Mouse (Mus musculus): ENCODE data around the gene Gm10553. TPM values are rescaled to one million over a fixed set of nuclear protein-coding genes. Genes with fewer than 3 reads are reported as not detected.
"Not testable (repeated sequence)": the region's sequence is repeated elsewhere in the genome, so short reads cannot be mapped to it uniquely, and the experiment has no call there.

Gm10553 gene
- total RNA-seq (2015): not detected in 2 replicates
- 1.2 TPM in 1 of 2 replicates, not detected in the other for total RNA-seq (2017)

DNA sequence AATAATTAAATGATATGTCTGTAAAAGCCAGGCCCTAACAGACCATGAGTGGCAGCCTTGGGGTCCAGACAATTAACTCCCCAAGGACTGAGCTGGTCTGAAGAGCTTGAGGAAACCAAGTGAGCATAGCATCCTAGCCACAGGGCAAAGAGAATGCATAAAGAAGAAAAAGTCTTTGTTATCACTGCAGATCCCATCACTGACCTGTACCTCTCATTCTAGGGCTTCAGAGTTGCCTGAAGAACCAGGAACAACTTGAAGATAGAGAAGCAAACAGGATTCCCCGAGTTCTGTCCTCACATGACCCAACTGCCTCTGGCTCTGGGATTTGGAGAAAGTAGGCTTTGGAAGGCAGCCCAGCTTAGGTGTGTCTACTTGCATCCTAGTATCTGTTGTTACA, at the start of gene Gm10553:
Gene Gm10553, plus strand, starts transcription at position 301 of the 400 bp plus-strand sequence.
- not testable (repeated sequence) for ATAC-seq (replicated peaks; ENCODE audit: poor library complexity)

DNA sequence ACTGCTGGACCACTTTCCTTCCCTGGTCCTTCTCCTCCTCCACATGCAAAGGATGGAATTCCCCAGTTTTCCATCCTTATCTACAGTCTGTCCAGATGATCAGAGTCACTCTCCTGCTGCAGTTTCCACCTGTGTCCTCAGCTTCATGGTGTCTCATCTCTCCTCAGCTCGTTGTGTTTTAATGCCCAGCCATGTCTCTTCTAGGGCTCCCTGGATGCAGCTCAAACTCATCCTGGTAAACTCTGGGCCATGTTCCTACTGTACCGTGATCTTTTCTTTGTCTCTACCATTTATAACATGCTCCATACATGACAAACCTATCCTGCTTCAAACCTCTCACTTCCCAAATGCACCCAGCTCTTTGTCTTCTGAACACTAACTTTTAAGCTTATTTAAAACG, 28.3 kb upstream of the Gm10553 start:
- not testable (repeated sequence) for ATAC-seq (replicated peaks; ENCODE audit: poor library complexity)

DNA sequence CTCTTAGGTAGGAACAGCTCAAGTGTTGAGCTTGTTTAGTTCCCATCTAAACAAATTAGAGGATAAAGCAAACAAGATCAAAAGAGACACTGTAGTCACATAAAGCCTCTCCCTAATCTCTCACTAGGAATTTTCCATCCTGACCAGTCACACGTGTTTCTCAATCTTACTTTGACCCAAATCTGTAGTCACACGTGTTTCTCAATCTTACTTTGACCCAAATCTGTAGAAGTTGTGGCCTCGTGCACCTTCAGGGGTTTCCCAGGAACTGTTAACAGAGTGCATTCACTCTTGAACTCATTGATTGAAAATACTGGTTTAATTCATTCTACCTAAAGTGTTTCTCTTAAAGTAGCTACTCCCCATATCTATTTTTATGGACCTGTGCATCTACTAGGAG, 26.9 kb upstream of the Gm10553 start:
- ATAC-seq (replicated peaks; ENCODE audit: poor library complexity): not testable (repeated sequence)

DNA sequence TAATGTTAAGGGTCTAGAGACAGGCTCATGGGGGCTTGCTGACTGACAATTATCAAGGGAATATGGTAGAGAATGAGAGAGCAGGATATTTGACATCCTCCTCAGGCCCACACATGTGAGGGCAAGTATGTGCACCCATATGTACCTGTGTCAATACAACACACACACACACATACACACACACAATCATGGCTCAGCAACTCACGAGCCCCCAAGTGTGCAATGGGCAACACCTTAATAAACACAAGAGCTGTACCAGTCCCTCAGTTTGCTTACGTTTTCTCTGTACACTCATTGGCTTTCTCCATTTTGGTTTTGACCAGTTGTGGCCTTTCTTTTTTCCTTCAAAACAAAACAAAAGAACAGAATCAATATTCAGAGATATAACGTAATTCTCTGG, 15.2 kb upstream of the Gm10553 start:
- not testable (repeated sequence) for ATAC-seq (replicated peaks; ENCODE audit: poor library complexity)

DNA sequence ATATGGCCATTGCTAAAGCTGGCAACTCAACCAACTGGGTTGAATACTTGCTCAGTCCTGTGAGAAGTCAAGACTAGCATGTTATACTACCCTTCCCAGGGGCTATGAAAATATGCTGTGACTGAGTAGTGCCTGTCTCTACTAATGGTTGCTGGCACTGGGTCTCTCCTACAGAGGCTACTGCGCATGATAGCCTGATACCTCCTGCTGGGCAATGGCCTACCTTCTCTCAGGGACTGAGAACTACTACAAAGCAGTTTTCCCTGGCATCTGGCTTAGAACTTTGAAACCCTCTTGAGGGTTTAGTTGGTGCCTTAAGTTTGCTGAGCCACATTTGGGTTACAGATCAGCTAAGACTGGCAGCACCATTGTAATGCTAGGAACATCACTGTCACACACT, 13.8 kb upstream of the Gm10553 start:
- not testable (repeated sequence) for ATAC-seq (replicated peaks; ENCODE audit: poor library complexity)

DNA sequence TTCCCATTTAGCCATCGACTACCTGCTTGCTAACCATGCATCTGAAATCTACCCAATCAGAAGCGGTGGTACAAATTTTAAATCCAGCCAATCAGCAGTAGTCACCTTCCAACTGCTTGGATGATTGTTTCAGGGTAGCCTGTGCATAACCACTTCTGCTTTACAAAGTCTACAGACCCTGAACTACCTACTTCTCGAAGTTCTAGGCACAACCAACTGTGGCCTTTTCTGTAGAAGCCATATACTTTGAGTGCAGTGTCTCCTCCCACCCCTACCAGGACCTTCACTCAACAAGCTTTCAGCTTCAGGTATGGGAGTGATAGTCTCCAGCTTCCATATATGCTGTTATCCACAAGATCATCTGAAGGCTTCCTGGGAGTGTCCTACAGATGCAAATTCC, 7.8 kb upstream of the Gm10553 start:
- not testable (repeated sequence) for ATAC-seq (replicated peaks; ENCODE audit: poor library complexity)

DNA sequence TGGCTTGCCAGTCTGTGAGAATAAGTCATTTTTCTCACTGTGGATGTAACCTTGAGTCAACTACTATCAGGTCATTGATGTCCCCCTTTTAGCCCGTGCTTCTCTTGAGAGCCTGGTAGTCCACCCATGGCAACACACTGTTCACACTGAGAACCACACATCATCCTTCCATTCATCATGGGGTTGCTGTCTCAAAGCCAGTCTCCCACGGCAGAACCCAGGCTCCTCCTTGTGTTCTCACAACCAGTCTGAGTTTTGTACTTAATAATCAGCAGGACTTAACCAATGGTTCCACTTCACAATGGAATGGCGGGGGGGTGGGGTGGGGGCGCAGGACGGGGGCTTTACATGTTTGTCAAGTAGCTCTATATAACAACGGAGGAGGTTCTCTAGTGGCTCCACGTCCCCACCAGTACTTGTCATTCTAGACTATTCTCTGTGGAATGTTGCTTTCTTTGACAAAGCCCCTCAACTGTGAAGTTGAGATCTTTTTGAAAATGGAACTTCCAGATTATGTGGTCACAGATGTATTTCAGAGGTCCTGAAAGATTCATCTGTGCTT, 6.9 kb upstream of the Gm10553 start:
- not testable (repeated sequence) for ATAC-seq (replicated peaks; ENCODE audit: poor library complexity)

DNA sequence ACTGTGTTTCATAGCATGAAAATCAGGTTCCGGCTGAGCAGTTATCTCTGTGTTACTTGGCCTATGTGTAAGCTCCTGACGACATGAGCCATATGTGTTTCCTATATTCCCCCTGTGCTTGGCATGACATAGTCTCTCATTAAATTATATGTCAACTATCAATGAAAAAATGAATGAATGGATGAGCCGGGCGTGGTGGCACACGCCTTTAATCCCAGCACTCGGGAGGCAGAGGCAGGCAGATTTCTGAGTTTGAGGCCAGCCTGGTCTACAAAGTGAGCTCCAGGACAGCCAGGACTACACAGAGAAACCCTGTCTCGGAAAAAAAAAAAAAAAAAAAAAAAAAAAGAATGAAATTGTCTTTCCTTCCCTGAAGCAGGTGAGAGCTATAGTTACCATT, 883 bp upstream of the Gm10553 start:
- not testable (repeated sequence) for ATAC-seq (replicated peaks; ENCODE audit: poor library complexity)

DNA sequence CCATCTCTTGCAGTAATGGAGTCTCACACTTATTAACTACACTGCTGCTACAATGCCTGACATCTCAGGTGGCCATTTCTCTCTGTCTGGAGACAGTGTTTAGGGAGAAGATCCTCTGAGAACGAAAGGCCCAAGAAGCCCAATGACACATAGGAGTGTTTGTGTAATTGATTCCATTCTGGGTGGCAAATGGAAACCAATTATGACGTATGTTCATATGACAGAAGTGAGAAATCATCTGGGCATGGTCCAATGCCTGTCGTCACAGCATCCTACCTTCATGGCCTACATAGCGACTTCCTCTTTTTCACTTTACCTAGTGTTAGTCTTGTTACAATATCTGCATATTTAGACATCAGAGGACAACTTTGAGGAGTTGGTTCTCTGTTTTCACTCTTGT, 1.8 kb downstream of the Gm10553 start:
- ATAC-seq (replicated peaks; ENCODE audit: poor library complexity): not testable (repeated sequence)

DNA sequence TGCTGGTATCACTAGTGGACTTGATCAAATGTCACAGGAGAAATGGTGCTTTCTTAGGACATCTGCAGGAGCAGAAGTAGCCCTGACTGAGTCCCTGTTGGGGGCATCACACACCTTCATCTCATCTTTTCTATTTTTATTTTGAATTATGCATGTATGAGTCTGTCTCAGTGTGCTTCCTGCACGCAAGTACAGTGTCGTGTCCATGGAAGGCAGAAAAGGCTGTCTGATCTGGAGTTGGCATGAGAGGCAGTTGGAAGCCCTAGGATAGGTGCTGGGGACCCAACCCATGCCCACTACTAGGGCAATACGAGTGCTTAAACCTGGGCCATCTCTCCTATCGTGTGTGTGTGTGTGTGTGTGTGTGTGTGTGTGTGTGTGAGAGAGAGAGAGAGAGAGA, 5.4 kb downstream of the Gm10553 start:
- ATAC-seq (replicated peaks; ENCODE audit: poor library complexity): not testable (repeated sequence)

DNA sequence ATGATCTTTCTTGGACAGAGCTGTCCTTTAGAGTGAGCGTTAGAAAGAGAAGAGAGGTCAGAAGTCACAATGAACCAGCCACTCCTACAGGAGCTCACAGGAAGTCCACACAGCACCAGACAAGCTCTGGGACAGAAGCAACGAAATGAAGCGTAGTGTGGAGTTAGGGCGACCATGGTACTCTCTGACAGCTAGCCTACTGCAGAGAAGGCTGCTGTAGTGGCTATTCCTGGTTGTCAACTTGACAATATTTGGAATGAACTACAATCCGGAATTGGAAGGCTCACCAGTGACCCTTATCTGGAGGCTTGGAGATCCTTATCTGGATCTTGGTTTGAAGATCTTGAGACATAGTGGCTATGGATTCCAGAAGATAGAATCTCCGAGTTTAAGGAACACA, 6.0 kb downstream of the Gm10553 start:
- not testable (repeated sequence) for ATAC-seq (replicated peaks; ENCODE audit: poor library complexity)

DNA sequence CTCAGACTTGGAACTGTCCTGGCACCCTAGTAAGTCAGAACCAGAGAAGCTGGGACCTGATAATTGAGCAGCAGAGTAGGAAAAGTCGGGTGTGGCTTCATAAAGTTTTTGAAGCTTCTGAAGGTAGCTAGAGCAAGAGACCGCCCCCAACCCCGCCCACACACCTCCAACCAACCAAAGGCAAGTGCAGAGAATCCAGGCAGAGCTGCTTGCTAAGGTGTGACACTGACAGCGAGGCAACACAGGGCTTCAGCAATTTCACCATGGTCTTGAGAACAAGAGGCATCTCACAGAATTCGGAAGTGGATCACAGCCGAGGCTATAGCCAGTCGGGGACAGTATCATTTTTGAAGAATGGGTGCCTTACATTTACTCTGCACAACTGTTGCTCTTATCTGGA, 9.8 kb downstream of the Gm10553 start, which contains the start of gene A530032D15Rik:
Gene A530032D15Rik, minus strand, starts transcription at position 101 of the 400 bp plus-strand sequence.
- not testable (repeated sequence) for ATAC-seq (replicated peaks; ENCODE audit: poor library complexity)

DNA sequence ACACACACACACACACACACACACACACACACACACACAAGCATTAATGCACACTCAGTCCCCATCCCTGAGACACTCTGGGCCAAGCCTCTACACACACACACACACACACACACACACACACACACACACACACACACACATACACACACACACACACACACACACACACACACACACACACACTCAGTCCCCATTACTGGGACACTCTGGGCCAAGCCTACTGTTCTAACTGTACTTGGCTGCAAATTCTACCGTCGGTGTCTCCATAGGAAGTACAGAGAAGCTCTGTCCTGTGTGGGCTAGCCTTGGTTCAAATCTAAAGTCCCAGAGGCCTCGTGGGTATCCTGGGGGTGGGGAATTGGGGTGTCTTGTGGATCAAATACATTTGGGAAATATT, 10.9 kb downstream of the Gm10553 start:
- not testable (repeated sequence) for ATAC-seq (replicated peaks; ENCODE audit: poor library complexity)

DNA sequence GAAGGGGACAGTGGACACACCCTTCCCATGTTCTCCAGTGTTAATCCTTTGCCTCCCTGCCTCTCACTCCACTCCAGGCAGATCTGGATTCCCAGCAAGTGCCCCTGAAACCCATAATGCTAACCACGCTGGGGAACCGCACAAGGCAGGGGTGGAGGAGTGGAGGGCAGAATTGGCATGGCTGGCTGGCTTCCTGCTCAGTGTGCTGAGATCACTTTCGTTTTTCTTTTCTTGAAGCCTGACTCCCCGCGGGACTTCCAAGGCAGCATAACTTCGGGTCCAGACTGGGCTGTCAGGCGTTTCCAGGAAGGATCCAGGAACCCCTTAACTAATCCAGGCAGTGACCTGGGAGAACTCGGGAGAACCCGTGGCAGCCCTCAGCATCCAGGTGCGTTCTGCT, 11.6 kb downstream of the Gm10553 start:
- ATAC-seq (replicated peaks; ENCODE audit: poor library complexity): not testable (repeated sequence)

DNA sequence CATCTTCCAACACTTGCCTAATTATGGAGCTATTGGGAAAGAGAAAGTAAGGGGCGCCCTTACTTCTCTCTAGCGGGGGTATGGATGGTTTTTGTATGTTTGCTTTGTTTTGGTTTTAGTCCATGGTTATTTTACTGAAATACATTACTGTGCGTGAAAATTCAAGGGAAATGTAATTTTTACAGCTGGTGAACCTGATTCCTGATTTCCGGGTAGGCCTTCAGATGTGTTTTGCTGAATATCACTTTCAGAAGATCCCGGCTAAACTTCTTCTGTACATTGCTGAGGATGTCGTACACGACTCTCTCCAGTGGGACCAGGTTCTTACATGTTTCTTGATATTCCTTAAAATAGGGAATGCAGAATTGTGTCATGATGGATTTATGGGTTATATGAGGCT, 12.3 kb downstream of the Gm10553 start:
- ATAC-seq (replicated peaks; ENCODE audit: poor library complexity): not testable (repeated sequence)

DNA sequence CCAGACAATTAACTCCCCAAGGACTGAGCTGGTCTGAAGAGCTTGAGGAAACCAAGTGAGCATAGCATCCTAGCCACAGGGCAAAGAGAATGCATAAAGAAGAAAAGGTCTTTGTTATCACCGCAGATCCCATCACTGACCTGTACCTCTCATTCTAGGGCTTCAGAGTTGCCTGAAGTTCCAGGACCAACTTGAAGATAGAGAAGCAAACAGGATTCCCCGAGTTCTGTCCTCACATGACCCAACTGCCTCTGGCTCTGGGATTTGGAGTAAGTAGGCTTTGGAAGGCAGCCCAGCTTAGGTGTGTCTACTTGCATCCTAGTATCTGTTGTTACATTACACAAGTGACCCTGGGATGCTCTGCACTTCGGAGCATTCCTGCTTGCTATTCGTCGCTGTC, 12.9 kb downstream of the Gm10553 start:
- not testable (repeated sequence) for ATAC-seq (replicated peaks; ENCODE audit: poor library complexity)

DNA sequence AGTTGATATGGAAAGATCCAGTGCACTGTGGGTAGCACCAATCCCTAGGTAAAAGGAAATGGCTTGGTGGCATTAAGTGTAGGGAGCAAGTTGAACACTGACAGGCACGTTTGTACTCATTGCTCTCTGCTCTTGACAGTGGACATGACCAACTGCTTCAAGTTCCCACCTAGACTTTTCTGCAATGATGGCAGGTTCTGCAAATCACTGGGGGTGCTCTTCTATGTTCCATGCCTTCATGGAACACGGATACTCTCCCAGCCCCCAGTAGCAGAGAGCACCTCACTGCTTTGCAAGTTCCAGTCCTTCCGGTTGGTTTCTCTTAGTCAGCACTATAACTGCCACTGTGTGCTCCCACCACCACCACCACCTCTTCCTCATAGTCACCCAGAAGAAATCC, 14.1 kb downstream of the Gm10553 start:
- ATAC-seq (replicated peaks; ENCODE audit: poor library complexity): not testable (repeated sequence)

DNA sequence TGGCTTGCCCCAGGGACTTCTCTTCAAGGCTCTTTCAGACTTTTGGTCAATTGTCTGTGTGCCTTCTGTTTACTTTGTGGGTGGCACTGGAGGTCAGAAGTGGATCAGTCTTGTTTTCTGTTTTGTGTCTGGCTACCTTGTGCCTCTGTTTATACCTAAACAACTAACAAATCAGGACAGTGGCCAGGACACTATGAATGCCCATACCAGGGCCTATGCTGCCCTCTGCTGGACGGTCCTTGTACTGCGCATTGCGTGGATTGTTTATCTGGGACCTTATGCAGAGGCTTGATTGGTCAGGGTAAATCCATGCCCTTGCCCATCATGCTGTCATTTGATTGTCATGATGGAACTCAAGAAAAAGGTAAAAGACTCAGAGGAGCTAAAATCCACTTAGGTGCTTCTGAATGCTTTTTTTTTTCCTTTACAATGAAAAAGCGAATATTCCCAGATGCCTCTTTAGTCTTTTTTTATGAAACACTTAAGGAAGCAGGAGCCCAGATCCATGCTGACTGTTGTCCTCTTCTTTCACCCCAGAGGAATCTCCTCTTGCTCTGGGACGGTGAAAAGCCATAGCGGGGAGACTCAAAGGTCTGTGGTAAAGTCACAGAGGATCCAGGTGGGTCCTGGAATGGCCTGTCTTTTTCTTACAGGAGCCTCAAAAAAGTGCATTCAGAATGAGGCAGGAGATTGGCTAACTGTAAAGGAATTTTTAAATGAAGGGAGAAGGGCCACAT, 14.9 kb downstream of the Gm10553 start:
- not testable (repeated sequence) for ATAC-seq (replicated peaks; ENCODE audit: poor library complexity)

DNA sequence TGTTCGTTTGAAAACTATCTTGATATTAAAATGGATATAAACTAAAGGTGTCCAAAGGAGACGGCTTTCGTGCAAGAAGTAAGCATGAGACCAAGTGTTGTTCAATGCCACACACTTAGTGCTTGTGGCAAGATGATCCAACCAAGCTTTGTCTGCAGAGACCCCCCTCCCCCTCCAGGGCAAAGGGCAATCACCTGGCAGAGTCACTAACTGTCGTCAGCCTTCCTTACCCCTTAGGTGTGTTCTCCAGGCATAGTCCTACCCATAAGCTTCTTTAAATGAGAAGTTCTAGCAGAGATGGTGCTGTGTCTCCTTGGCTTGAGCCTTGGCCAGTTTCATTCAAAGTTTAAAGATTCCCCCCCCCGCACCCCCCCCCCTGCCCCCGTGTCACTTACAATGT, 17.6 kb downstream of the Gm10553 start:
- not testable (repeated sequence) for ATAC-seq (replicated peaks; ENCODE audit: poor library complexity)

DNA sequence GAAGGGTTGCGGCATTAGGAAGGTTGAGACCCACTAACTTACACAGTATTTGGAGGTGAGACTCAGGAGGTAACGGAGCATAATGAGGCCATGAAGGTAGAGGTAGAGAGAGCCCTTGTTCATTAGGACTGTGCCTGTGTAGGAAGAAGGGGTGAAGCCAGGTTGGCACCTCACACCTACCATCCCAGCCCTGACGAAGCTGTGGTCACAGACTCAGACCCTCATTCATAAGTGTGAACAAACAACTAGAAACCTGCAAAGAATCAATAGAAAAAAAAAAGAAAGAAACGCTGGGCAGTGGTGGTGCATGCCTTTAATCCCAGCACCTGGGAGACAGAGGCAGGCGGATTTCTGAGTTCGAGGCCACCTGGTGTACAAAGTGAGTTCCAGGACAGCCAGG, 18.4 kb downstream of the Gm10553 start:
- not testable (repeated sequence) for ATAC-seq (replicated peaks; ENCODE audit: poor library complexity)

DNA sequence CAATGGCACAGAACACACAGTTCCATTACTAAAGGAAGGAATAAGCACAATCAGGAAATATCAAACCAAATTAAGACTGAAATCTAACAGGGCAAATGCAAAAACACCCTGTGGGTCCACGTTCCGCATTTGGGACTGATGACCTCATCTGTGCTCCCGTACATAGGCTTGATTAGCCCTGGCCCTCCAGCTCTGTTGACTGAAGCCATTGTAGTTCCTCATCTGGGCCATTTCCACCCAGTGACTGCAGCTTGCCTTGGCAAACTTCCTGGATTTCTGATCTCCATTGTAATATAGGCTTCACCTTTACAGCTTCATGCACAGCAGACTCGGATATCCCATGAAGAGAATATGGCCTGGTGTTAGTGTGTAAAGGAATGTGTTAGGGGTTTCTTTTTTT, 21.9 kb downstream of the Gm10553 start:
- not testable (repeated sequence) for ATAC-seq (replicated peaks; ENCODE audit: poor library complexity)

DNA sequence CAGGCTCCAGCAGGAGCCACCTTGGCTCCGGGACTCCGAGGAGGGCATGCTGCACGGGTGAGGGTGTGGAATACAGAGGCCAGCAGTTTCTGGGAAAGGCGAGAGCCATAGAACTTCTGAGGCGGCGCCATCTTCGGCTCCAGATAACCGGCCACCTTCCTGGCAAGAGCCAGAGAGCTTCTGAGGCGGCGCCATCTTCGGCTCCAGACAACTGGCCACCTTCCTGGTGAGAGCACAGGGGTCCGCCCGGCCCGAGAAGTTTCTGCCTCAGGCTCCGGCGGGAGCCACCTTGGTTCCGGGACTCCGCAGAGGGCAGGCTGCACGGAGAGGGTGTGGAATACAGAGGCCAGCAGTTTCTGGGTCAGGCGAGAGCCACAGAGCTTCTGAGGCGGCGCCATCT, 33.7 kb downstream of the Gm10553 start:
- not testable (repeated sequence) for ATAC-seq (replicated peaks; ENCODE audit: poor library complexity)
